Mouse (Mus musculus) layer of hippocampus, adult 11-12 months (tissue): ENCODE measurements around the gene Adamts2.
A peak's percentile ranks its signal among the peaks of the same experiment; 100 is the strongest.

Source experiments
- DNase-seq: peaks from one replicate; pipeline ENCODE4 v3.0.0; 2022; ENCODE audit warnings: low spot score

Adamts2 gene

DNA sequence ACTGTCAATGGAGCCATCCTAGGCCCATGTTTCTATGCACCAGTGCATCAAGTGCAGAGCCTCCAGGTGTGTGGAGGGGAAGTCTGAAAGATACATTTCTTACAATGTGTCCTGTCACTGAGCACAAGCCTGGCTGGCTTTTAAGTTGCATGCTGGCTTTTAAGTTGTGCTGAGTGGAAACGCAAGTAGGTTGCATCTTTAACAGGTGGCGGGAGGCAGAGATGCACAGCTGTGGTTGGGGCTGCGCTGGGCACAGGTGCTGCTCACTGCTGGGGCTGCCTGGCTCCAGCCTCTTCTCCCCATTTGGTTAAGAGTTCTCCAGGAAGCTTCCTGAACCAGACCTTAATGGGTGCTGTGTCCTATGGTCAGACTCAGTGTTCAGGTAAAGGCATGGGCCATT, 21.9 kb downstream of the Adamts2 start:
- no peak for DNase-seq

DNA sequence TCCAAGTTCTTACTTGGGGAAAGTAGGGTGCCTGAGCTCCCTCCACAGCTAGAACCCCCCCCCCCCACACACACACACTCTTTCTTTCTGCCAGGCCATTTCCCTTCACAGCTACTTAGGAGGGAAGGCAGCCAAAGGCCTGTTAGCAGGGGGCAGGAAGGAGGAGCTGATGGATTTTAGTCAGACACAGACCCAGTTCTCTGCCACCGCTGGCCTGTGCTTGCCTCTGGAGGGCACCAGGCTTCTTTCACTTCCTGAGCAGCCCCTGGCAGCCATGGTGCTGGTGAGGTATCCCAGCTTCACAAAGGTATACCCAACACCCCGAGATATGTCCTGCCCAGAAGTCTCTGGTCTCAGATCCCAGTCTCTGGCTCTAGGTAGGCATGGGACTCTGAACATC, 22.4 kb downstream of the Adamts2 start:
- peak; percentile 15 for DNase-seq

- no peak for DNase-seq
Measured at GRCm38 (mm10) chr11:50624720-50625119, 22.8 kb downstream of the Adamts2 start.

- no peak for DNase-seq
Measured at GRCm38 (mm10) chr11:50628915-50629314, 27.0 kb downstream of the Adamts2 start.

GRCm38 (mm10) chr11:50630462-50630861, 28.6 kb downstream of the Adamts2 start:
- DNase-seq: no peak

- peak; percentile 39 for DNase-seq
Measured at GRCm38 (mm10) chr11:50632270-50632669, 30.4 kb downstream of the Adamts2 start.

- DNase-seq: no peak
Measured at GRCm38 (mm10) chr11:50635051-50635590, 33.2 kb downstream of the Adamts2 start.

- DNase-seq: no peak
Measured at GRCm38 (mm10) chr11:50637026-50637425, 35.1 kb downstream of the Adamts2 start.

- no peak for DNase-seq
Measured at GRCm38 (mm10) chr11:50638197-50638867, 36.4 kb downstream of the Adamts2 start.

DNA sequence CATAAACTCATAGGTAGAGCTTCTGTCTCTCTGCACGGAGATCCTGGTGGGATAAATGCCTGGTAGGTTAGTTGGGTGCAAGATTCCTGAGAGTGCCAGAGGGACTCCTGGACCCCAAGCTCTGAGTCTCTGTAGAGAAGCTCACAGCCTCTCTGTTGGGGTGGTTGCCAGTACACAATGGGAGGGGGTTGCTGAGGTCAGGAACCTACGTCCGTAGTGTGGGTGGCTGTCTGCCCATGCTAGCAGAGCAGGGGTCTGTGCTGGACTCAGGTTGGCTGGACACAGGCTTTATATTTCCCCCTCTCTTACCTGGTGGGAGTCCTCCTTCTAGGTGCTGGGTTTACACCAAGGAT, 37.0 kb downstream of the Adamts2 start:
- no peak for DNase-seq

- DNase-seq: no peak
Measured at GRCm38 (mm10) chr11:50642583-50642982, 40.7 kb downstream of the Adamts2 start.

GRCm38 (mm10) chr11:50646148-50646547, 44.3 kb downstream of the Adamts2 start:
- DNase-seq: no peak

- DNase-seq: no peak
Measured at GRCm38 (mm10) chr11:50648143-50648807, 46.4 kb downstream of the Adamts2 start.

DNA sequence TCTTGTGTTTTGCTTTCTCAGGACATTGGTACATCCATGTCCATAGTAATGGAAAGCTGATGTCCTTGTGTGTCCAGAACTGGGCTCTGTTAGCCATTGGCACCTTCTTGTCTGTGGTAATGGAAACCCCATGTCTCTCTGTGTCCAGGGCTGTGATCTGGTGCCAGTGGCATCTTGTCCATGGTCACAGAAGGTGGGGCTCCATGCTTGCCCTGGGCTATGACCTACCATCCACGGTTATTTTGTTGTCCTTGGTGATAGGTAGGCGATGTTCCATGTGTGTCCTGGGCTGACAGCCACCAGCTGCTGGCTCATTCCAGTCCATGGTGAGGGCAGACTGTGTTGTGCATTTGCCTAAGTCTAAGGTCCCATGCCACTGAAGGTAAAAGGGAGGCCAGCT, 48.2 kb downstream of the Adamts2 start:
- DNase-seq: no peak

- no peak for DNase-seq
Measured at GRCm38 (mm10) chr11:50653746-50654431, 52.0 kb downstream of the Adamts2 start.

DNA sequence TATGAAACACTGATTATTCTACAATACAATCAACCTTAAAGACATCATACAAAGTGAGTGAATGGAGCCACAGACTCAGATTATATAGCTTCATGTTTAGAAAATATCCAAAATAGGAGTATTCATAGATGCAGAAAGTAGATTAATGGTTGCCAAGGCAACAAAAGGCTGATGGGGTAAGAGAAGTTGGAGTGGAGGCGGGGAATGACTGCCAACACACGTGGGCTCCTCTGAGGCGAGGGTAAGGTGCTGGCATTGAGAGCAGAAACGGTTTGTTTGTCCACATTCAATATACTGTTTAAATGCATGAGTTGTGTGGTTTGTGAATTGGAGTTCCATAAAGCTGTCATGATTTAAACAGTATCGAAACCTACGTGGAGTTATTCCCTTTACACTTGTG, 56.9 kb downstream of the Adamts2 start:
- no peak for DNase-seq

DNA sequence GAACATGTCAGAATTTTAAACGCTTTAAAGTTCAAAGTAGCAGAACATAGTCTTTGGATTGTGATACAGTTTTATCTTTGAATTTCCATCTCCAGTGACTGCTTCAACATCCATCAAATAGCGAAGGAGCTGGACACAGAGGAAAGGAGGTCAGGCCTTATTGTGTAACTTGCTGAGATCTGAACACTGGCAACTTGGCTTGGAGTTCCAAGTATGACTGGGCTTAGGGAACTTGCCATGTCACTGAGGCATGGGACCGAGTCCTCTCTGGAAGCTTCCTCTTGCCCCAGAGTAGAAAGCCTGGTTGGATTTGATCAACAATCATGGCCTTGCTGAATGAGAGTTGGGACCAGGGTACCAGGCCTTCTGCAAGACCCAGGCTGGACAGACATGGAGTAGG, 60.3 kb downstream of the Adamts2 start:
- DNase-seq: no peak

- no peak for DNase-seq
Measured at GRCm38 (mm10) chr11:50664826-50665225, 62.9 kb downstream of the Adamts2 start.

- peak; percentile 23 for DNase-seq
Measured at GRCm38 (mm10) chr11:50669542-50670362, 67.9 kb downstream of the Adamts2 start.

DNA sequence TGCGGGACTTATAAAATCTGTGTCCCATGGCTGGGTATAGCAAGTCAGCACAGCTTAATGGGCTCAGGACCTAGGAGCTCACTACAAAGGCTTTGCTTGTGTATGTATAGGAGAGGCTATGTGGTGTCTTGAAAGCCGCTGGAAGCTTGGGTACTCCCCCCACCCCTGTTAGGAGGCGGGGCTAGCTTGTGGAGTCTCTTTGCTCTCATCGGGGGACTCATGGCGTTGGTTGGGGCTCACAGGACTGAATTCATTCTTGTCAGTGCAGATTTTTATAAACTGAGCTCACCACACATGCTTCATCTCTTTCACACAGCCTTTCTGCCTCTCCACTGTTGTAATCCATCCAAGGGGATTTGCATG, 68.5 kb downstream of the Adamts2 start:
- DNase-seq: no peak

DNA sequence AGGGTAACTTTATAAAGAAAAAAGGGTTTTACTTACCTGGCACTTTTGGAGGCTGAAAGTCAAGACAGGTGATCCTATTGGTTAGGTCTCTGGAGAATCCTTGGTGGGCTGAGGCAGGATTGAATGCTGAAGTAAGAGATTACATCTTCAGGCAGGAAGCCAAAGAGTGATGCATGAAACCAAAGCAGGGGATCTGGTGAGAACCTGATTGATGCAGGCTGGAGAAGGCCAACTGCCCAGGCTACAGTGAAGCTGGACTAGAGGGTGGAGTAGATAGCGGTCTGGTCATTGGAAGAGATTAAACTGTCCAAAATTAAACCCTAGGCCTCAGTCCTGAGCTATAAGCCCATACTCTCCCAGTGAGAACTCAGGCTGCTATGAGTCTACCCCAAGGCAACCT, 69.0 kb downstream of the Adamts2 start:
- no peak for DNase-seq

- DNase-seq: no peak
Measured at GRCm38 (mm10) chr11:50671376-50671775, 69.5 kb downstream of the Adamts2 start.
